Mouse (Mus musculus) intestine, embryonic 16.5 days (tissue): ENCODE measurements at regions not wholly inside any gene's neighbourhood (a gene's known extent, or its start where the extent isn't known, plus 50 kb on each side); places are given as distances from the start of the nearest gene placed in this dataset.
"Not testable (repeated sequence)": the region's sequence is repeated elsewhere in the genome, so short reads cannot be mapped to it uniquely, and the experiment has no call there.

Experiments used
- ATAC-seq: fragments of 200-750 bp; cut with Nextera tagmentation; 2 replicates; pipeline ENCODE4 v1.8.0; 2017; ENCODE audit warnings: moderate TSS enrichment, moderate library complexity
- H3K27ac ChIP-seq: fragments of 300-500 bp; sonication (generic); 2 replicates; pipeline ENCODE4 v1.5.1; 2014; ENCODE audit warnings: mild to moderate bottlenecking, low read length
- H3K27me3 ChIP-seq: fragments of 300-500 bp; sonication (generic); replicated peaks from 2 replicates; pipeline ENCODE4 v1.6.1; 2014; ENCODE audit warnings: low read length, control low read depth, mixed read lengths; ENCODE audit not compliant: control insufficient read depth, insufficient read depth
- H3K36me3 ChIP-seq: fragments of 300-500 bp; sonication (generic); 2 replicates; pipeline ENCODE4 v1.6.1; 2014; ENCODE audit warnings: low read length, control low read depth; ENCODE audit not compliant: control insufficient read depth, insufficient read depth
- H3K4me1 ChIP-seq: fragments of 300-500 bp; sonication (generic); 2 replicates; pipeline ENCODE4 v1.6.1; 2014; ENCODE audit warnings: low read length, control low read depth, mixed read lengths; ENCODE audit not compliant: control insufficient read depth, insufficient read depth
- H3K4me2 ChIP-seq: fragments of 300-500 bp; sonication (generic); 2 replicates; pipeline ENCODE4 v1.6.1; 2014; ENCODE audit warnings: low read depth, low read length, control low read depth
- H3K4me3 ChIP-seq: fragments of 300-500 bp; sonication (generic); 2 replicates; pipeline ENCODE4 v1.5.1; 2014; ENCODE audit warnings: mild to moderate bottlenecking, low read length
- H3K9ac ChIP-seq: fragments of 300-500 bp; sonication (generic); 2 replicates; pipeline ENCODE4 v1.6.1; 2014; ENCODE audit warnings: low read depth, low read length
- H3K9me3 ChIP-seq: fragments of 300-500 bp; sonication (generic); 2 replicates; pipeline ENCODE4 v1.6.1; 2016; ENCODE audit warnings: low read length, control low read depth; ENCODE audit not compliant: control insufficient read depth
- WGBS: fragments of 180-500 bp; shearing (Covaris S2); extraction: QIAGEN DNeasy Blood & Tissue Kit; methylation state at CpG from one replicate; pipeline ENCODE4 v1.1.7; 2014; 5-methylcytosine and 5-hydroxymethylcytosine counted together

DNA sequence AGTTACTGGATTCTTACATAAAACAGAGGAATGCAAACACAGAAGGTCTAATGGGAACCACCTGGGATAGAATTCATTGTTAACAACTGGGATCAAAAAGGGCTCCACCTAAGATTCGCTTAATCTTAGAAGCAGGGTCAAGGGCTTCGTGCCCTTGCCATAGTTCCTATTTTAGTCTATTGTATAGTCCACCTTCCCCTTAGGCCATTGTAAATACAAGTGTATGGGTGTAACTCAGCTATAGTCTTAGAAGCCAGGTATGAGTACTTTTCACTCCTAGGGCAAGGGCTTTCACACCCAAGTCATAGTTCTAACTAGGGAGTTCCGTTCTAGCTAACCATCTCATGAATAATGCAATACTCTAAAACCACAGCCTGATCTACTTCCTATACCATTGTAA lies 2046.7 kb upstream of the A830018L16Rik start:
- not testable (repeated sequence) for H3K27me3 ChIP-seq, ATAC-seq, H3K4me1 ChIP-seq, H3K36me3 ChIP-seq, H3K4me3 ChIP-seq, H3K4me2 ChIP-seq, H3K27ac ChIP-seq, H3K9me3 ChIP-seq, H3K9ac ChIP-seq
- 93% methylated on average over 3 of the region's 3 CpGs for WGBS

DNA sequence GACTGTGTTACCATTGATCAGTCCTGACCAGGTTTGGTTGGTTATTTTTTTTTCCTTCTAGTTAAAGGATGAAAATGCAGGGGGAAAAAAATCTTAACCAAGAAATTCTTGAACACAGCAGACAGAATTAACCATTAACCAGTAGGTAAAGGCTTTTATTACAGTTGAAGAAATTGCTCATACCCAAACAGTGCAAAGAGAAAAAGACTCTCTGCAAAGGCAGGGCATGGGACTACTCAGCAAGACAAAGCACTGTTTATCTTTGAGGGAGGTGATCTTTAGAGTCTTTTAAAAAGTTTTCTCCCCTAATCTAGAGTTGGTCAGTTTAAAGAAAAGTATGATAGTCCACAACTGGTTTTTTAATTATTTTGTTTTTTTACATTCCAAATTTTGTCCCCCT lies 2038.8 kb upstream of the A830018L16Rik start:
- ATAC-seq: peak; percentile 70; the same call in 1 of the 2 replicates
- H3K4me2 ChIP-seq: no peak overlapping the region
- no peak overlapping the region for H3K4me3 ChIP-seq
- H3K9ac ChIP-seq: no peak overlapping the region
- no peak overlapping the region for H3K27ac ChIP-seq
- H3K9me3 ChIP-seq: no peaks in the 10 kb centered on the region
- H3K36me3 ChIP-seq: no peaks in the 10 kb centered on the region
- no peaks in the 10 kb centered on the region for H3K27me3 ChIP-seq
- H3K4me1 ChIP-seq: 0 out of 2 replicates have a peak, but pooled peaks cover 2% of the 10 kb centered on the region
